Mouse (Mus musculus) central nervous system, embryonic 11.5 days (tissue): ENCODE results near the gene Olfr1555-ps1. TPM values are rescaled to one million over a fixed set of nuclear protein-coding genes. Genes with fewer than 3 reads are reported as not detected.

Source experiments
- polyA plus RNA-seq: library from polyadenylated mRNA; depleted of rRNA; stranded (reverse); fragments of >200 nt; gene quantifications from 2 replicates; pipeline ENCODE4 v1.2.3, GENCODE M21; 2012; rRNA removed

Olfr1555-ps1 gene
- not detected in 2 replicates for polyA plus RNA-seq

DNA sequence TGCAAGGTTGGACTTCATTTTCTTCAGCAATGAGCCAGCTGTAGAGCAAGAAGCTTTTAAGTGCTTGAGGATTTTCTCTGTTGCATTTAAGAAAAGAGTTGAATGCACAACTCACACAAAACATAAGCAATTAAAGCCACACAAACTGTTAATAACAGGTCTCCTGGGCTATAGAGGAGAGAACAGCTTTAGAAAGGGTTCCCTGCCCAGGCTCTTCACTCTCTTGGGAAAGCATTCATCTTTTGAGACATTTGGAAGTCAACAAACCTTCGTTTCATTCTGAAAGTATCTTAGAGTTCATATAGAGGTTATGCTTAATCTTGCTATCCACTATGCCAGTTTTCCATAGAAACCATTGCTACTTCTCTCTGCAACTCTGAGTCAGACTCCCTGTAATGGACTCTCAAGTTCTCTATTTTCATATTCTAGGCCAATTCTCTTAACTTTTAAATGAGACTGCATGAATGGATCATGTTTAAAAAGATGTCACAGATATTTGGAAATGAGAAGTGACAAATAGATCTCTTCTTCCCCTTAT is at the start of gene Olfr1555-ps1:
Gene Olfr1555-ps1 (minus strand): TSS at position 51 of the 538 bp plus-strand sequence.

GRCm38 (mm10) chr19:12200334-12200733 is 30.4 kb upstream of the Olfr1555-ps1 start, which contains the start of gene Olfr1431:
Gene Olfr1431, plus strand, starts transcription at chr19:12200634.

DNA sequence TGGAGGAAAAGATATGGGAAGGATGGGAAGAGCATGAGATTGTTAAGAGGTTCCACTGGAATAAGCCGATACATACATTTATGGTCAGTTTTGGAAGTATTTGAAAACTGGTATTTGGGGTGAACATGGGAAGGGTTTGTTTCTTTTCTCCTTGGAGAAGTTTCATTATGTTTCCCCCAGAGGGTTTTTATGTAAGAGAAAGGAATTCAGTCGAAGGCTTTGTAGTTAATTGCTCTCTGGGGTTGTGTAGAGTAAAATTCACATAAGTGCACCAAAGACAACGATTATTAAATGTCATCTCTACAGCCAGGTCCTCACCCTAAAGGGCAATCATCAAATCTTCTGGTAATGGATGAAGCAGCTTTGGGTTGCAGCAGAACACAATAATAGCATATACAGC is 46.8 kb downstream of the Olfr1555-ps1 start, which contains the start of gene Olfr76:
Gene Olfr76 (minus strand): TSS at position 101 of the 400 bp plus-strand sequence.

DNA sequence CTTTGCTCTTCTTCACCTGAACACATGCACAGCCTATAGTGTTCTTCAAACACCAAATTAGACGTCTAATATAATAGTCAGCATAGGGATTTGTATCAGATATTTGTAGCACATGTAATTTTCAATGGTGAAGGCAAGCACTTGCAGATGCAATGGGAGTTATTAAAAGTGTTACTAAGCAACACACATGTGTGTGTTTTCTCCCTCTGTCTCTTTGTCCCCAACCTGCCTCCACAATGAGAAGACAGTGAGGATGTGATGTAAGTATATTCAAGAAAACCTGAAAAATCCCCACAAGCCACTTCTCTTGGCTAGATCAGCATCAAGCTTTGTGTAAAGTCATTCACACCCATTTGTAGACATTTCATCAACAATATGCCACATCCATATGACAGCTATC is 54.1 kb downstream of the Olfr1555-ps1 start, which contains the start of gene Olfr1428:
Gene Olfr1428 (minus strand): TSS at position 101 of the 400 bp plus-strand sequence.

Other genes starting within 250 kb of the Olfr1555-ps1 start
- gene Osbp, start 204.2 kb downstream of the Olfr1555-ps1 start, polyA plus RNA-seq: 32.7 and 32.9 TPM in 2 replicates
- 0.01 TPM in 1 of 2 replicates, not detected in the other for gene Olfr1423, start 128.8 kb downstream of the Olfr1555-ps1 start, polyA plus RNA-seq
- gene Olfr1424, start 107.4 kb downstream of the Olfr1555-ps1 start, polyA plus RNA-seq: not detected in 2 replicates
- gene Olfr1425, start 92.4 kb downstream of the Olfr1555-ps1 start, polyA plus RNA-seq: not detected in 2 replicates
- not detected in 2 replicates for gene Olfr1426, start 78.1 kb downstream of the Olfr1555-ps1 start, polyA plus RNA-seq
- not detected in 2 replicates for gene Olfr1427, start 66.8 kb downstream of the Olfr1555-ps1 start, polyA plus RNA-seq
- gene Olfr1428, start 54.2 kb downstream of the Olfr1555-ps1 start, polyA plus RNA-seq: not detected in 2 replicates
- not detected in 2 replicates for gene Olfr76, start 46.9 kb downstream of the Olfr1555-ps1 start, polyA plus RNA-seq
- gene Olfr1431, start 30.5 kb upstream of the Olfr1555-ps1 start, polyA plus RNA-seq: not detected in 2 replicates
- not detected in 2 replicates for gene Olfr1432, start 62.5 kb upstream of the Olfr1555-ps1 start, polyA plus RNA-seq
- not detected in 2 replicates for gene Olfr262, start 71.5 kb upstream of the Olfr1555-ps1 start, polyA plus RNA-seq
- gene Olfr235, start 90.9 kb upstream of the Olfr1555-ps1 start, polyA plus RNA-seq: not detected in 2 replicates
- not detected in 2 replicates for gene Olfr1434, start 109.7 kb upstream of the Olfr1555-ps1 start, polyA plus RNA-seq
- gene Olfr1436, start 129.0 kb upstream of the Olfr1555-ps1 start, polyA plus RNA-seq: not detected in 2 replicates
- not detected in 2 replicates for gene Olfr1437, start 155.0 kb upstream of the Olfr1555-ps1 start, polyA plus RNA-seq
- not detected in 2 replicates for gene Olfr1438-ps1, start 165.8 kb upstream of the Olfr1555-ps1 start, polyA plus RNA-seq
- not detected in 2 replicates for gene Olfr1440, start 217.2 kb upstream of the Olfr1555-ps1 start, polyA plus RNA-seq
- gene Olfr1441, start 247.3 kb upstream of the Olfr1555-ps1 start, polyA plus RNA-seq: not detected in 2 replicates